Mouse (Mus musculus) adrenal gland, adult (tissue): Measurements from ENCODE around the gene Tbata.

Experiments
- DNase-seq, 2 experiments: peaks; one replicate each; pipeline ENCODE4 v3.0.0; 2022 to 2023; ENCODE audit warnings: low spot score in 1 of 2; ENCODE audit not compliant: inconsistent age in 2 of 2

Gene Tbata

GRCm38 (mm10) chr10:61162366-61162765 is 9.4 kb upstream of the Tbata start:
- peak in 1 of 2 experiments; percentile 49 for DNase-seq

GRCm38 (mm10) chr10:61167333-61168096 is 4.2 kb upstream of the Tbata start:
- no peak for DNase-seq

GRCm38 (mm10) chr10:61168393-61168792 is 3.4 kb upstream of the Tbata start:
- DNase-seq: no peak

- DNase-seq: no peak
Measured at GRCm38 (mm10) chr10:61172496-61172895, 742 bp downstream of the Tbata start.

GRCm38 (mm10) chr10:61174711-61175441 is 3.1 kb downstream of the Tbata start:
- DNase-seq: no peak

- DNase-seq: peak; percentile 44 to 51
Measured at GRCm38 (mm10) chr10:61175442-61176204, 3.9 kb downstream of the Tbata start.

GRCm38 (mm10) chr10:61176221-61176790 is 4.6 kb downstream of the Tbata start:
- no peak for DNase-seq

- peak; percentile 36 to 73 for DNase-seq
Measured at GRCm38 (mm10) chr10:61177751-61178150, 6.0 kb downstream of the Tbata start.

GRCm38 (mm10) chr10:61178687-61179086 is 6.9 kb downstream of the Tbata start:
- DNase-seq: no peak

- no peak for DNase-seq
Measured at GRCm38 (mm10) chr10:61179927-61180326, 8.2 kb downstream of the Tbata start.

- DNase-seq: no peak
Measured at GRCm38 (mm10) chr10:61187001-61187400, 15.2 kb downstream of the Tbata start.

GRCm38 (mm10) chr10:61188010-61188409 is 16.3 kb downstream of the Tbata start:
- DNase-seq: no peak

- DNase-seq: no peak
Measured at GRCm38 (mm10) chr10:61194611-61195010, 22.9 kb downstream of the Tbata start.

- DNase-seq: no peak
Measured at GRCm38 (mm10) chr10:61195216-61195615, 23.5 kb downstream of the Tbata start.

- DNase-seq: no peak
Measured at GRCm38 (mm10) chr10:61195718-61196291, 24.1 kb downstream of the Tbata start.

GRCm38 (mm10) chr10:61199566-61200213 is 27.9 kb downstream of the Tbata start:
- peak; percentile 66 to 90 for DNase-seq

GRCm38 (mm10) chr10:61200232-61200820 is 28.6 kb downstream of the Tbata start:
- no peak for DNase-seq

GRCm38 (mm10) chr10:61200998-61201397 is 29.2 kb downstream of the Tbata start:
- no peak for DNase-seq

GRCm38 (mm10) chr10:61201596-61202318 is 30.0 kb downstream of the Tbata start:
- no peak for DNase-seq
